Mouse (Mus musculus) cerebellum, adult 2 months (tissue): ENCODE results near the gene Crct1.

Source experiments
- CTCF ChIP-seq: fragments of 200-500 bp; IDR thresholded peaks from 2 replicates; pipeline ENCODE4 v1.5.1; 2011; ENCODE audit warnings: low read depth, mild to moderate bottlenecking, control low read depth, low read length, moderate library complexity, borderline replicate concordance; ENCODE audit not compliant: insufficient read depth
- POLR2A ChIP-seq: fragments of 200-500 bp; IDR thresholded peaks from 2 replicates; pipeline ENCODE4 v1.6.1; 2011; ENCODE audit warnings: low read length, control low read depth, borderline replicate concordance; ENCODE audit not compliant: insufficient read depth

- peak; percentile 29; the same call in 1 of the 2 replicates for TF ChIP-seq CTCF
- no peak for TF ChIP-seq POLR2A
Observed at GRCm38 (mm10) chr3:93031450-93031849, 16.0 kb upstream of the Crct1 start.
